Comparison of ENCODE assay signal across 8 mouse cellular contexts in the genomic region with DNA sequence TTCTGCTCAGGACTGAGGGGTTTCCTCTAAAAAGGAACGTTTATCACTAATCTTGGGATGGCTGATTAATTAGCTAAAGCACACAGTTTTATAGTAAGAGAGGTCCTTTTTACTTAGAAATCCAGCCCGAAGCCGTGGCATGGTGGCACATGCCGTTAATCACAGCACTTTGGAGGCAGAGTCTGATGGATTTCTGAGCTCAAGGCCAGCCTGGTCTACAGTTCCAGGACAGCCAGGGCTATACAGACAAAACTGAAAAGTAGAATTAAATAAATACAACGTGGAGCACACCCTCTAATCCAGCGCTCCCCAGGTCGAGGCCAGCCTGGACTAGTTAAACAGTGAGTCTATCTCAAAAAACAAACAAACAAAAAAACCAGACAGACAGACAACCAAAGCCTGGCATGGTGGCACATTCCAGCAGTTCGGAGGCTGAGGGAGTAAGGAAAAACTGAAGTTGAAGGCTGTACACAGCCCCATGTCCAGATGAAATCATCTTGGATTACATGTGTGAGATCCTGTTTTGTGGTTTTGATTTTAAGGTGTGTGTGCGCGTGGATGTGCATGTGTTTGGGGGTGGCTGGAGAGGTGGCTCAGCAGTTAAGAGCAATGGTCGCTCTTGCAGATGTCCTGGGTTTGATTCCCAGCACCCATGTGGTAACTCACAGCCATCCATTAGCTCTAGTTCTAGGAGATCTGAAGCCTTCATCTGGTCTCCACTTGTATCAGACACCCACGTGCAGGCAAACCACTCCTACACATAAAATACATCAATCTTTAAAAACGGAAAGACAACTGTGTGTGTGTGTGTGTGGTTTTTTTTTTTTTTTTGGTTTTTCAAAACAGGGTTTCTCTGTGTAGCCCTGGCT. TPM values are rescaled to one million over a fixed set of nuclear protein-coding genes. Genes with fewer than 3 reads are reported as not detected.
A peak's percentile ranks its signal among the peaks of the same experiment; 100 is the strongest.
DNase-seq lines count a peak whose midpoint lies in the region; ATAC-seq and TF ChIP-seq lines count a peak whose summit lies in the region.

No protein-coding gene starts in this region.

- H3K36me3 ChIP-seq in lung, embryonic 14.5 days (ENCODE audit: insufficient read depth) = no peaks in the 10 kb centered on the region
- no peaks in the 10 kb centered on the region for H3K36me3 ChIP-seq in embryonic facial prominence, embryonic 14.5 days (ENCODE audit: control insufficient read depth, insufficient read depth, low read length)
- no peaks in the 10 kb centered on the region for H3K36me3 ChIP-seq in intestine, postnatal 0 days (ENCODE audit: control insufficient read depth, insufficient read depth)
- no peaks in the 10 kb centered on the region for H3K36me3 ChIP-seq in neural tube, embryonic 15.5 days

- no peaks in the 10 kb centered on the region for H3K27me3 ChIP-seq in lung, embryonic 14.5 days (ENCODE audit: insufficient read depth, low read length)
- H3K27me3 ChIP-seq in embryonic facial prominence, embryonic 14.5 days (replicated peaks; ENCODE audit: control insufficient read depth, insufficient read depth, low read length) = no peaks in the 10 kb centered on the region
- H3K27me3 ChIP-seq in intestine, postnatal 0 days (replicated peaks; ENCODE audit: control insufficient read depth, insufficient read depth, low read length) = no peaks in the 10 kb centered on the region
- no peaks in the 10 kb centered on the region for H3K27me3 ChIP-seq in neural tube, embryonic 15.5 days (replicated peaks)

- peak overlapping the region; percentile 32 for H3K4me3 ChIP-seq in lung, embryonic 14.5 days (ENCODE audit: low read depth, low read length)
- peak overlapping the region; percentile 30 for H3K4me3 ChIP-seq in embryonic facial prominence, embryonic 14.5 days (ENCODE audit: low read depth, low read length)
- peak overlapping the region; percentile 29 for H3K4me3 ChIP-seq in intestine, postnatal 0 days (ENCODE audit: low read depth, low read length)
- peak overlapping the region; percentile 39 for H3K4me3 ChIP-seq in neural tube, embryonic 15.5 days (replicated peaks)

- no peak for TF ChIP-seq CTCF in lung, embryonic 14.5 days (IDR thresholded peaks at IDR 0.05; ENCODE audit: low read depth)
- no peak for TF ChIP-seq CTCF in intestine, postnatal 0 days (IDR thresholded peaks at IDR 0.05; ENCODE audit: low read depth)

- peak overlapping the region; percentile 82 for H3K27ac ChIP-seq in lung, embryonic 14.5 days (ENCODE audit: low read depth)
- H3K27ac ChIP-seq in embryonic facial prominence, embryonic 14.5 days (replicated peaks; ENCODE audit: low read depth, low read length) = peak overlapping the region; percentile 95
- H3K27ac ChIP-seq in intestine, postnatal 0 days (ENCODE audit: low read depth, low read length) = peak overlapping the region; percentile 80
- peak overlapping the region; percentile 88 for H3K27ac ChIP-seq in neural tube, embryonic 15.5 days (replicated peaks)

- 41% methylated on average over 13 of the region's 13 CpGs for WGBS in lung, embryonic 14.5 days
- 47% methylated on average over 13 of the region's 13 CpGs for WGBS in embryonic facial prominence, embryonic 14.5 days
- 48% methylated on average over 13 of the region's 13 CpGs for WGBS in intestine, postnatal 0 days
- 49% methylated on average over 13 of the region's 13 CpGs for WGBS in neural tube, embryonic 15.5 days

- peaks cover 28% of the 10 kb centered on the region for H3K4me1 ChIP-seq in lung, embryonic 14.5 days (ENCODE audit: insufficient read depth)
- H3K4me1 ChIP-seq in embryonic facial prominence, embryonic 14.5 days (ENCODE audit: control insufficient read depth, insufficient read depth, low read length) = peaks cover 61% of the 10 kb centered on the region
- peaks cover 24% of the 10 kb centered on the region for H3K4me1 ChIP-seq in intestine, postnatal 0 days (replicated peaks; ENCODE audit: control insufficient read depth, insufficient read depth, low read length)
- H3K4me1 ChIP-seq in neural tube, embryonic 15.5 days = peaks cover 39% of the 10 kb centered on the region

- H3K9ac ChIP-seq in lung, embryonic 14.5 days = peak overlapping the region; percentile 40
- peak overlapping the region; percentile 60 for H3K9ac ChIP-seq in embryonic facial prominence, embryonic 14.5 days (ENCODE audit: low read depth, low read length)
- H3K9ac ChIP-seq in intestine, postnatal 0 days (ENCODE audit: low read depth, low read length) = no peak overlapping the region; the same call in 1 of the 2 replicates
- peak overlapping the region; percentile 46; the same call in 1 of the 2 replicates for H3K9ac ChIP-seq in neural tube, embryonic 15.5 days (replicated peaks)

- H3K4me2 ChIP-seq in lung, embryonic 14.5 days = peak overlapping the region; percentile 63
- peak overlapping the region; percentile 54 for H3K4me2 ChIP-seq in embryonic facial prominence, embryonic 14.5 days (ENCODE audit: low read depth, low read length)
- peak overlapping the region; percentile 65 for H3K4me2 ChIP-seq in intestine, postnatal 0 days (replicated peaks; ENCODE audit: low read depth)
- peak overlapping the region; percentile 60 for H3K4me2 ChIP-seq in neural tube, embryonic 15.5 days

- ATAC-seq in lung, embryonic 14.5 days (ENCODE audit: insufficient read depth) = no peak
- ATAC-seq in embryonic facial prominence, embryonic 14.5 days (ENCODE audit: low read depth) = no peak
- ATAC-seq in intestine, postnatal 0 days = no peak
- no peak for ATAC-seq in neural tube, embryonic 15.5 days (ENCODE audit: low FRiP score)
- ATAC-seq in activated CD4-positive, CD25-positive, alpha-beta regulatory T cell, adult 4 months = no peak

- DNase-seq in lung, embryonic 14.5 days = no peak
- no peak for DNase-seq in lung, postnatal 10 days
- DNase-seq in embryonic facial prominence, embryonic 14.5 days (ENCODE audit: low spot score) = no peak
- no peak for DNase-seq in layer of hippocampus, adult 9-10 months (ENCODE audit: low spot score)
- DNase-seq in urinary bladder, postnatal 36 days (ENCODE audit: low spot score in 2 of 2) = no peak

- no peaks in the 10 kb centered on the region for H3K9me3 ChIP-seq in lung, embryonic 14.5 days (ENCODE audit: low read depth, low read length)
- no peaks in the 10 kb centered on the region for H3K9me3 ChIP-seq in embryonic facial prominence, embryonic 14.5 days (ENCODE audit: control insufficient read depth, low read length)
- no peaks in the 10 kb centered on the region for H3K9me3 ChIP-seq in intestine, postnatal 0 days (ENCODE audit: control insufficient read depth)
- H3K9me3 ChIP-seq in neural tube, embryonic 15.5 days (replicated peaks) = no peaks in the 10 kb centered on the region

RNA-seq across cellular contexts. Expression of a gene that starts 0.9 kb away (rescaled TPM):
- 70.0 TPM in 2 replicates for polyA plus RNA-seq in lung, embryonic 14.5 days (2014; fragmentation: Nextera tagmentation; extraction: Ambion mirVana)
- polyA plus RNA-seq in embryonic facial prominence, embryonic 14.5 days (2014; fragmentation: Nextera tagmentation; extraction: Ambion mirVana) = 426 and 482 TPM in 2 replicates
- polyA plus RNA-seq in intestine, postnatal 0 days (2015; fragmentation: Nextera tagmentation; extraction: Ambion mirVana) = 92.5 and 96.5 TPM in 2 replicates
- 70.3 and 78.7 TPM in 2 replicates for polyA plus RNA-seq in neural tube, embryonic 15.5 days (2015; fragmentation: Nextera tagmentation; extraction: Ambion mirVana)
- 1 to 10 TPM; 4.6 to 6.4 TPM for polyA plus RNA-seq in activated CD4-positive, CD25-positive, alpha-beta regulatory T cell, adult 4 months (2017; shearing (Covaris generic))

RNA-seq across cellular contexts. Expression of a gene that starts 21.5 kb away (rescaled TPM):
- 25.0 and 25.4 TPM in 2 replicates for polyA plus RNA-seq in lung, embryonic 14.5 days (2014; fragmentation: Nextera tagmentation; extraction: Ambion mirVana)
- 21.5 and 24.7 TPM in 2 replicates for polyA plus RNA-seq in embryonic facial prominence, embryonic 14.5 days (2014; fragmentation: Nextera tagmentation; extraction: Ambion mirVana)
- 2.8 TPM in 2 replicates for polyA plus RNA-seq in intestine, postnatal 0 days (2015; fragmentation: Nextera tagmentation; extraction: Ambion mirVana)
- polyA plus RNA-seq in neural tube, embryonic 15.5 days (2015; fragmentation: Nextera tagmentation; extraction: Ambion mirVana) = 18.6 and 19.2 TPM in 2 replicates
- polyA plus RNA-seq in activated CD4-positive, CD25-positive, alpha-beta regulatory T cell, adult 4 months (2017; shearing (Covaris generic)) = under 1 TPM; 0.10 to 0.81 TPM

RNA-seq across cellular contexts. Expression of a gene that starts 37.4 kb away (rescaled TPM):
- 21.3 and 22.1 TPM in 2 replicates for polyA plus RNA-seq in lung, embryonic 14.5 days (2014; fragmentation: Nextera tagmentation; extraction: Ambion mirVana)
- polyA plus RNA-seq in embryonic facial prominence, embryonic 14.5 days (2014; fragmentation: Nextera tagmentation; extraction: Ambion mirVana) = 33.8 and 38.0 TPM in 2 replicates
- polyA plus RNA-seq in intestine, postnatal 0 days (2015; fragmentation: Nextera tagmentation; extraction: Ambion mirVana) = 79.5 and 89.2 TPM in 2 replicates
- polyA plus RNA-seq in neural tube, embryonic 15.5 days (2015; fragmentation: Nextera tagmentation; extraction: Ambion mirVana) = 0.29 and 4.1 TPM in 2 replicates
- polyA plus RNA-seq in activated CD4-positive, CD25-positive, alpha-beta regulatory T cell, adult 4 months (2017; shearing (Covaris generic)) = not detected

RNA-seq across cellular contexts. Expression of a gene that starts 42.2 kb away (rescaled TPM):
- polyA plus RNA-seq in lung, embryonic 14.5 days (2014; fragmentation: Nextera tagmentation; extraction: Ambion mirVana) = 77.6 and 93.9 TPM in 2 replicates
- 97.9 and 107 TPM in 2 replicates for polyA plus RNA-seq in embryonic facial prominence, embryonic 14.5 days (2014; fragmentation: Nextera tagmentation; extraction: Ambion mirVana)
- polyA plus RNA-seq in intestine, postnatal 0 days (2015; fragmentation: Nextera tagmentation; extraction: Ambion mirVana) = 171 and 183 TPM in 2 replicates
- 189 and 193 TPM in 2 replicates for polyA plus RNA-seq in neural tube, embryonic 15.5 days (2015; fragmentation: Nextera tagmentation; extraction: Ambion mirVana)
- polyA plus RNA-seq in activated CD4-positive, CD25-positive, alpha-beta regulatory T cell, adult 4 months (2017; shearing (Covaris generic)) = 100 to 1,000 TPM; 132 to 197 TPM

RNA-seq across cellular contexts. Expression of a gene that starts 42.9 kb away (rescaled TPM):
- 64.9 and 68.5 TPM in 2 replicates for polyA plus RNA-seq in lung, embryonic 14.5 days (2014; fragmentation: Nextera tagmentation; extraction: Ambion mirVana)
- 46.3 and 50.0 TPM in 2 replicates for polyA plus RNA-seq in embryonic facial prominence, embryonic 14.5 days (2014; fragmentation: Nextera tagmentation; extraction: Ambion mirVana)
- 17.3 and 19.2 TPM in 2 replicates for polyA plus RNA-seq in intestine, postnatal 0 days (2015; fragmentation: Nextera tagmentation; extraction: Ambion mirVana)
- polyA plus RNA-seq in neural tube, embryonic 15.5 days (2015; fragmentation: Nextera tagmentation; extraction: Ambion mirVana) = 39.2 and 40.1 TPM in 2 replicates
- polyA plus RNA-seq in activated CD4-positive, CD25-positive, alpha-beta regulatory T cell, adult 4 months (2017; shearing (Covaris generic)) = 10 to 100 TPM; 10.9 to 14.0 TPM
